Comparison of ENCODE assay signal across 19 mouse cellular contexts in genomic region chr13:13993041-13993440, GRCm38 (mm10). TPM values are rescaled to one million over a fixed set of nuclear protein-coding genes. Genes with fewer than 3 reads are reported as not detected.
DNase-seq lines count a peak whose midpoint lies in the region; TF ChIP-seq lines count a peak whose summit lies in the region.
"Had no signal": no experiment of that assay in that cellular context is flagged by ENCODE, and none has a peak within 500 bp of the region (broad histone marks: within the 10 kb centered on the region; RNA-seq: fewer than 3 reads in every experiment).

No protein-coding gene starts in this region.

- TF ChIP-seq CTCF in layer of hippocampus, adult 2 months (conservative IDR thresholded peaks at IDR 0.05): no peak
- TF ChIP-seq CTCF in olfactory bulb, adult 2 months (IDR thresholded peaks at IDR 0.05; ENCODE audit: insufficient read depth, low read depth, low read length): no peak

- TF ChIP-seq POLR2A in olfactory bulb, adult 2 months (IDR thresholded peaks at IDR 0.05; ENCODE audit: insufficient read depth, low read depth, low read length): no peak

- DNase-seq in frontal cortex, adult 2 months (ENCODE audit: extremely low spot score in 1 of 2, low spot score in 1 of 2): peak; percentile 18 to 54
- no peak for DNase-seq in frontal cortex, postnatal 10 days (ENCODE audit: low spot score in 2 of 2)
- DNase-seq in layer of hippocampus, adult 2 months (ENCODE audit: low spot score in 2 of 2): peak; percentile 33 to 34
- no peak for DNase-seq in layer of hippocampus, postnatal 36 days
- DNase-seq in right cerebral cortex, adult 18-20 months: peak; percentile 37
- DNase-seq in right cerebral cortex, postnatal 4 days: no peak
- no peak for DNase-seq in embryo, embryonic 10.5 days (ENCODE audit: low spot score)
- DNase-seq: adrenal gland, postnatal 10 days; cerebellum, adult 11-12 months; cerebellum, adult 9-10 months; cerebellum, postnatal 25 days; heart, adult 18-20 months; heart, postnatal 10 days; heart, postnatal 4 days had no signal

- H3K4me3 ChIP-seq in layer of hippocampus, adult 2 months: no peak overlapping the region
- H3K4me3 ChIP-seq in olfactory bulb, adult 2 months (ENCODE audit: insufficient read depth, low read depth, low read length): no peak overlapping the region
- H3K4me3 ChIP-seq: embryonic facial prominence, embryonic 13.5 days; forebrain, embryonic 12.5 days; heart, embryonic 10.5 days; hindbrain, embryonic 12.5 days had no signal

- peak overlapping the region; percentile 19 for H3K27ac ChIP-seq in layer of hippocampus, adult 2 months
- peak overlapping the region; percentile 40; the same call in 1 of the 2 replicates for H3K27ac ChIP-seq in olfactory bulb, adult 2 months (ENCODE audit: insufficient read depth, low read depth, low read length)
- H3K27ac ChIP-seq: embryonic facial prominence, embryonic 13.5 days; forebrain, embryonic 12.5 days; heart, embryonic 10.5 days; hindbrain, embryonic 12.5 days had no signal

- WGBS in olfactory bulb, adult 2 months: 25% methylated on average over 3 of the region's 3 CpGs

- H3K4me1 ChIP-seq in olfactory bulb, adult 2 months (ENCODE audit: control insufficient read depth, insufficient read depth, low read length): peaks cover 5% of the 10 kb centered on the region
- H3K4me1 ChIP-seq: embryonic facial prominence, embryonic 13.5 days; forebrain, embryonic 12.5 days; heart, embryonic 10.5 days; hindbrain, embryonic 12.5 days had no signal

RNA-seq across cellular contexts. Expression of gene B3galnt2, which starts 38.8 kb away (rescaled TPM):
- 24.9 and 28.9 TPM in 2 replicates for polyA plus RNA-seq in frontal cortex, adult 2 months (2012; rRNA removed)
- total RNA-seq in layer of hippocampus, adult 2 months (2021): 10 to 100 TPM; 15.2 to 18.3 TPM
- total RNA-seq in layer of hippocampus, postnatal 36 days (2021): 10 to 100 TPM; 14.4 to 16.7 TPM
- polyA plus RNA-seq in olfactory bulb, adult 2 months (2012; ENCODE audit: insufficient read depth, insufficient read length, low replicate concordance, missing spikeins): not detected in 2 replicates

RNA-seq across cellular contexts. Expression of gene Tbce, which starts 46.4 kb away (rescaled TPM):
- 201 and 213 TPM in 2 replicates for polyA plus RNA-seq in frontal cortex, adult 2 months (2012; rRNA removed)
- 10 to 100 TPM; 85.4 to 95.3 TPM for total RNA-seq in layer of hippocampus, adult 2 months (2021)
- total RNA-seq in layer of hippocampus, postnatal 36 days (2021): 10 to 100 TPM; 72.7 to 79.5 TPM
- not detected in 2 replicates for polyA plus RNA-seq in olfactory bulb, adult 2 months (2012; ENCODE audit: insufficient read depth, insufficient read length, low replicate concordance, missing spikeins)

Comparison
In these comparisons a context has a peak if more than half of its experiments do, and no peak if none do; other contexts are left out.
1. DNase-seq: peak in frontal cortex, adult 2 months (2 of 2), layer of hippocampus, adult 2 months (2 of 2) and right cerebral cortex, adult 18-20 months (single experiment); none in frontal cortex, postnatal 10 days (0 of 2), layer of hippocampus, postnatal 36 days (0 of 2), right cerebral cortex, postnatal 4 days (single experiment) and embryo, embryonic 10.5 days (single experiment).